Mouse (Mus musculus) ES-Bruce4 (cell line): ENCODE measurements around the gene Gm572. TPM values are rescaled to one million over a fixed set of nuclear protein-coding genes. Genes with fewer than 3 reads are reported as not detected.

Source experiments
- H3K27ac ChIP-seq: 2 replicates; pipeline ENCODE4 v1.5.1; 2012; ENCODE audit warnings: low read length, inconsistent platforms; ENCODE audit not compliant: insufficient read depth
- H3K27me3 ChIP-seq: 2 replicates; pipeline ENCODE4 v1.6.1; 2012; ENCODE audit warnings: mild to moderate bottlenecking, low read length, inconsistent platforms; ENCODE audit not compliant: control insufficient read depth, poor library complexity, insufficient read depth, severe bottlenecking
- H3K36me3 ChIP-seq: 2 replicates; pipeline ENCODE4 v1.6.1; 2012; ENCODE audit warnings: inconsistent platforms, mild to moderate bottlenecking, low read length, moderate library complexity; ENCODE audit not compliant: control insufficient read depth, poor library complexity, insufficient read depth, severe bottlenecking
- H3K4me1 ChIP-seq: one replicate; pipeline ENCODE4 v1.8.1; 2011; ENCODE audit warnings: low read length; ENCODE audit not compliant: control insufficient read depth, insufficient read depth
- H3K4me3 ChIP-seq: 2 replicates; pipeline ENCODE4 v1.5.1; 2011; ENCODE audit warnings: low read depth, mild to moderate bottlenecking, low read length
- H3K9ac ChIP-seq: 2 replicates; pipeline ENCODE4 v1.6.1; 2012; ENCODE audit warnings: low read depth, mild to moderate bottlenecking, inconsistent platforms; ENCODE audit not compliant: poor library complexity, severe bottlenecking
- H3K9me3 ChIP-seq: replicated peaks from 2 replicates; pipeline ENCODE4 v1.6.1; 2012; ENCODE audit warnings: mild to moderate bottlenecking, low read length, inconsistent platforms; ENCODE audit not compliant: control insufficient read depth, poor library complexity, insufficient read depth, severe bottlenecking
- CTCF ChIP-seq: IDR thresholded peaks from one replicate; pipeline ENCODE4 v1.8.1; 2011; ENCODE audit warnings: low read depth, low read length
- EP300 ChIP-seq: IDR thresholded peaks from 2 replicates; pipeline ENCODE4 v1.6.1; 2011; ENCODE audit warnings: low read depth, low read length; ENCODE audit not compliant: insufficient read depth
- POLR2A ChIP-seq: IDR thresholded peaks from one replicate; pipeline ENCODE4 v1.8.1; 2011; ENCODE audit warnings: low read length; ENCODE audit not compliant: insufficient read depth
- polyA plus RNA-seq: library from polyadenylated mRNA; stranded (reverse); fragments of >200 nt; gene quantifications from 2 replicates; pipeline ENCODE4 v1.2.4, GENCODE M21; 2011; ENCODE audit warnings: low read depth; ENCODE audit not compliant: missing spikeins, insufficient read depth, insufficient read length

Gm572 gene
- polyA plus RNA-seq, 1 experiment = not detected

DNA sequence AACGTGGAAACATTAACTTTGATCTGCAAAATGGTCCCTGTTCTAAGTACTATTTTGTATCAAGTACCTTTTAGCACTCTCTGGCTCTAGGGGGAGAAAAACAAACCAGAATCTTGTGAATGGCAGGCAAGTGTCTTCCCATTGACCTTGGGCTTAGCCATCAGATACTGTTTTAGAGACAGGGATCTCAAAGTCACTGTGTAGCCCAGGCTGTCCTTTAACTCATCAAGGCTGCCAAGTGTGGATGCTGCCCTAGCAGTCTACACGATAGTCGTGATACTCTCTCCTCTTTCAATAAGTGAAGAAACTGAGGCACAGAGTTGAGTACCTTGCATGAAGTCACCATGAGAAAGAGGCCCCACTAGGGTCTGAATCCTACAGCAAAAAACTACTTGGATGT, 15.9 kb upstream of the Gm572 start:
- H3K27me3 ChIP-seq = no peaks in the 10 kb centered on the region
- H3K36me3 ChIP-seq = peaks cover 30% of the 10 kb centered on the region
- H3K4me1 ChIP-seq = peaks cover 2% of the 10 kb centered on the region
- no peak for TF ChIP-seq EP300
- no peak for TF ChIP-seq CTCF
- no peak for TF ChIP-seq POLR2A
- H3K4me3 ChIP-seq = peak overlapping the region; percentile 43
- H3K27ac ChIP-seq = peak overlapping the region; percentile 94
- peak overlapping the region; percentile 99 for H3K9ac ChIP-seq
- H3K9me3 ChIP-seq = no peaks in the 10 kb centered on the region

DNA sequence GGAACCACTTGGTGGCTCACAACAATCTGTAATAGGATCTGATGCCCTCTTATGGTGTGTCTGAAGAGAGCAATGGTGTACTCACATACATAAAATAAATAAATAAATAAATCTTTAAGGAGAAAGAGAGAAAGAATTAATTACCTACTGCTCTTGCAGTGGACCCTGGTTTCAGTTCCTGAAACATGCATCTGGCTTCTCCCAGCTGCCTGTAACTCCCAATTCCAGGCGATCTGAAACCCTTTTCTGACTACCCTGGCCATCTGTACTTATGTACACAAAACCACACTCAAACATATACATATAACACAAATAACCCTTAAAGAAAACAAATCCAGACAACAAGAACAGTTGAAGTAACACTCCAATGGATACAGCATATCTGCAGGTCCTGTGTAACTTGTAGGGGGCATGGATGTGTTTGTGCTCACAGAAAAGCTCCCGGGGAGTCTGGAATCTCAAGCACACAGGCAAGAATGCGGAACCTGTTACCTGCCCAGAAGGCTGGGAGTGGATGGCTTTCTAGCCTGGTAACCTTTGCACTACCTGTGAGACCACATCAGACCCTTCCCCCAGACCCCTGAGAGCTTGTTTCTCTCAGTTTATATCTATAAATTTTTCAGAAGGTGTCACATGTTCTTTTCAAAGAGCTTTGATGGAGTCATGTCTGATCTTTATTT, 11.0 kb upstream of the Gm572 start:
- Histone ChIP-seq H3K9ac (0 out of 2 replicates have a peak overlapping the region, but pooled peaks have one; percentile 9), H3K36me3 (no peaks in the 10 kb centered on the region), H3K4me1 (peaks cover 2% of the 10 kb centered on the region), H3K27ac (peak overlapping the region; percentile 93), H3K9me3 (no peaks in the 10 kb centered on the region), H3K27me3 (no peaks in the 10 kb centered on the region), H3K4me3 (no peak overlapping the region)
- TF ChIP-seq POLR2A (no peak), CTCF (no peak), EP300 (peak; percentile 96)

DNA sequence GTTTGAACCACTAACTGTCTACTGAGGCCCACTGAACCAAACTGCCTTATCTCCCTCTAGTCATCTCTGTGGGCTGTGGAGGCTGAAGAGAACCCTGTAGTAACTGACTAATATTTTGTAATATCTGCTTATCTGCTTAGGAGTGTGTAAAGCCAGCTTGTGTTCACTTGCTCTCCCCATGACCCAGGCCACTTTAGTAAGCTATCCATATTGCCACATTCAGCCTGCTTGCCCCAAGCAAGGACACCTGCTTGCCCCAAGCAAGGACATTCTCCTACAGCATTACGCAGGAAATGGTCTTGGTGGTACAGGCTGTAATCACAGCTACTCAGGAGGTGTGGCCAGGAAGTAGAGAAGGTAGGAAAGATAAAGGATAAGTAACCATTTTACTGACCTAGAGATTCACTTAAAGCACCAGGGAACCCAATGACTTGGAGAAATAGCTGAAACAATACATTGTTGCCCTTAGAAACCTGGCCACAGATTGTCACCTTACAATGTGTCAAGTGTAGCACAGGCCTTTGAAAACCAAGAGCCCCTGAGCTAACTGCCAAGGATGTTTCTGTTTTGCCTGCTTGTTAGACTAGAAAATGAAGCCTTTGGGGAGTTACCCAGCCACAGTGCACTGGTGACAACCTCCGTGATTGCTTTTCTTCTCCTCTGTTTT, 9.6 kb upstream of the Gm572 start:
- peaks cover 2% of the 10 kb centered on the region for H3K4me1 ChIP-seq
- H3K9me3 ChIP-seq = no peaks in the 10 kb centered on the region
- TF ChIP-seq POLR2A (no peak), EP300 (peak; percentile 96), CTCF (no peak)
- H3K27me3 ChIP-seq = no peaks in the 10 kb centered on the region
- no peak overlapping the region for H3K4me3 ChIP-seq
- no peak overlapping the region for H3K9ac ChIP-seq
- H3K36me3 ChIP-seq = no peaks in the 10 kb centered on the region
- H3K27ac ChIP-seq = peak overlapping the region; percentile 93

DNA sequence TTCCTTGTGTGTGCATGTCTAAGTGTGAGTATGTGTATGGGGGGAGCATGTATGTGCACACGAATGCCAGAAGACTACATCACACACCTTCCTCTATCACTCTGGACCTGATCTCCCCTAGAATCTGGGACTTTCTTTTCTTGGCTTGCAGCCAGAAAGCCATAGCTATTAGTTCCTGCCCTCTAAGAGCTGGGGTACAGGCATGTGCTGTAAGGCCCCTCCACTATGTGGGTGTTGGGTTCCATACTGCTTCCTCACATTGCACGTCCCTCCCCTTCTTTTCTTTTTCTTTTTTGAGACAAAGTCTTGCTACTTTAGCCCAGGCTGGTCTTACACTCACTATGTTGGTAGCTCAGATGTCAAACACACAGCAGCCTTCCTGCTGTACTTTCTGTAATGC, 7.8 kb upstream of the Gm572 start:
- Histone ChIP-seq H3K4me1 (no peaks in the 10 kb centered on the region), H3K9me3 (no peaks in the 10 kb centered on the region), H3K27ac (peak overlapping the region; percentile 30; the same call in 1 of the 2 replicates), H3K36me3 (no peaks in the 10 kb centered on the region), H3K4me3 (no peak overlapping the region), H3K27me3 (no peaks in the 10 kb centered on the region), H3K9ac (no peak overlapping the region)
- TF ChIP-seq POLR2A = no peak
- no peak for TF ChIP-seq EP300
- no peak for TF ChIP-seq CTCF

DNA sequence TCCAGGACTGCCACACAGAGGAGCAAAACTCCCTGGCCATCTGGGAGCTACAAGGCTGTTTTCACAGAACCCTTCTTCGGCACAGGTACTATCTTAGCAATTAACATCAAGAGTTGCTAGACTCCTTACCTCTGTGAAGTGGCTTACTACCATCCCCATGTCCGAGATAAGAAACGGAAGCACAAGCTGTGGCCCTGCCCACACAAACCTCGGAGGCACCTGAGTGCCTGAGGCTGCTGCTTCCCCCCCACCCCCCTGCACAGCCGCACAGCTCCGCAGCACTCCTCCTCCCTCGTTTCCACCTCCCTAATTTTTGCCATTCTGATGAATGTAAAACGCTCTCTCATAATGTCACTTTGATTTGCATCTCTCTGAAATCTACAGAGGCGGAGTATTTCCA, 4.8 kb upstream of the Gm572 start:
- TF ChIP-seq CTCF (no peak), POLR2A (no peak), EP300 (no peak)
- peak overlapping the region; percentile 46; the same call in 1 of the 2 replicates for H3K9ac ChIP-seq
- no peaks in the 10 kb centered on the region for H3K27me3 ChIP-seq
- no peaks in the 10 kb centered on the region for H3K9me3 ChIP-seq
- no peaks in the 10 kb centered on the region for H3K36me3 ChIP-seq
- no peaks in the 10 kb centered on the region for H3K4me1 ChIP-seq
- H3K27ac ChIP-seq = peak overlapping the region; percentile 10
- peak overlapping the region; percentile 62 for H3K4me3 ChIP-seq

DNA sequence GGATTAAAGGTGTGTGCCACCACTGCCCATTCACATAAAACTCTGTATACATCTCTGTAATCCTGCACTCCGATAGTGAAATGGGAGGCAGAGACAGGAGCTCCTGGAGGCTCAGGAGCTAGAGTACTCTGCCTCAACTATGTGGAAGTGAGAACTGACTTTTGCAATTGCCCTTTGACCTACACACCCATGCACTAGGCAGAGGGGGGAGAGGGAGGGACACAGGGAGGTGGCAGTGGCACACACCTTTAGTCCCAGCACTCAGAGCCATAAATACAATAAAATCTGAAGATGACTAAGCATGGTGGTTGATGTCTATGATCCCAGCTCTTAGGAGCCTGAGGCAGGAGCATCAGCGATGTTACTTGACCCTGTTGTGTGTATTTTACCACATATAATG, 3.7 kb upstream of the Gm572 start:
- Histone ChIP-seq H3K36me3 (no peaks in the 10 kb centered on the region), H3K27me3 (no peaks in the 10 kb centered on the region), H3K4me3 (no peak overlapping the region), H3K27ac (no peak overlapping the region), H3K9me3 (no peaks in the 10 kb centered on the region), H3K4me1 (no peaks in the 10 kb centered on the region), H3K9ac (no peak overlapping the region)
- TF ChIP-seq EP300 (no peak), CTCF (no peak), POLR2A (no peak)
